In genomic region chr8:106451301-106452085, GRCm38 (mm10) we compare ENCODE assay signal across 42 mouse cellular contexts. TPM values are rescaled to one million over a fixed set of nuclear protein-coding genes. Genes with fewer than 3 reads are reported as not detected.
DNase-seq lines count a peak whose midpoint lies in the region; ATAC-seq and TF ChIP-seq lines count a peak whose summit lies in the region.
"Had no signal": no experiment of that assay in that cellular context is flagged by ENCODE, and none has a peak within 500 bp of the region (broad histone marks: within the 10 kb centered on the region; RNA-seq: fewer than 3 reads in every experiment).

No protein-coding gene starts in this region.

- H3K4me2 ChIP-seq in embryonic facial prominence, embryonic 14.5 days (ENCODE audit: low read depth, low read length): no peak overlapping the region
- H3K4me2 ChIP-seq in stomach, embryonic 16.5 days (ENCODE audit: low read depth, low read length): no peak overlapping the region
- H3K4me2 ChIP-seq: heart, embryonic 13.5 days; hindbrain, embryonic 15.5 days; liver, embryonic 12.5 days; midbrain, embryonic 13.5 days; neural tube, embryonic 15.5 days had no signal

- in situ Hi-C loops in ES-E14 (cut with MboI; ENCODE audit: low sequenced_read_pairs in 2 of 2, unreplicated experiment in 2 of 2): no loop called here

- ATAC-seq in embryonic facial prominence, embryonic 14.5 days (ENCODE audit: low read depth): peak; percentile 57; the same call in 1 of the 2 replicates
- ATAC-seq in stomach, embryonic 16.5 days (ENCODE audit: insufficient read depth, low FRiP score): peak; percentile 62; the same call in 1 of the 2 replicates
- ATAC-seq: forebrain, embryonic 16.5 days; liver, embryonic 12.5 days; liver, postnatal 0 days; midbrain, embryonic 13.5 days had no signal

- TF ChIP-seq CTCF in E14TG2a.4 (conservative IDR thresholded peaks at IDR 0.05; ENCODE audit: low read length): no peak

- H3K27ac ChIP-seq in ES-E14 (ENCODE audit: insufficient read depth, low read depth, low read length, poor library complexity, severe bottlenecking): peak overlapping the region; percentile 50
- H3K27ac ChIP-seq in embryonic facial prominence, embryonic 14.5 days (replicated peaks; ENCODE audit: low read depth, low read length): no peak overlapping the region
- no peak overlapping the region for H3K27ac ChIP-seq in stomach, embryonic 16.5 days (ENCODE audit: low read length)
- H3K27ac ChIP-seq in forebrain, embryonic 10.5 days: no peak overlapping the region
- H3K27ac ChIP-seq: heart, adult 2 months; heart, embryonic 13.5 days; hindbrain, embryonic 10.5 days; hindbrain, embryonic 15.5 days; liver, embryonic 12.5 days; midbrain, embryonic 13.5 days; neural tube, embryonic 15.5 days had no signal

- H3K36me3 ChIP-seq in E14TG2a.4 (ENCODE audit: insufficient read depth, low read length): no peaks in the 10 kb centered on the region
- no peaks in the 10 kb centered on the region for H3K36me3 ChIP-seq in ES-E14 (ENCODE audit: control insufficient read depth, insufficient read depth, low read length, poor library complexity, severe bottlenecking)
- no peaks in the 10 kb centered on the region for H3K36me3 ChIP-seq in embryonic facial prominence, embryonic 14.5 days (ENCODE audit: control insufficient read depth, insufficient read depth, low read length)
- H3K36me3 ChIP-seq in stomach, embryonic 16.5 days (ENCODE audit: control insufficient read depth, insufficient read depth, low read length): no peaks in the 10 kb centered on the region
- no peaks in the 10 kb centered on the region for H3K36me3 ChIP-seq in forebrain, embryonic 10.5 days (replicated peaks)
- H3K36me3 ChIP-seq: heart, embryonic 13.5 days; hindbrain, embryonic 10.5 days; hindbrain, embryonic 15.5 days; liver, embryonic 12.5 days; midbrain, embryonic 13.5 days; neural tube, embryonic 15.5 days had no signal

- peak; percentile 83 for DNase-seq in ES-E14 (ENCODE audit: low read depth, low spot score)
- DNase-seq in embryonic facial prominence, embryonic 14.5 days (ENCODE audit: low spot score): no peak
- no peak for DNase-seq in forebrain, embryonic 10.5 days (ENCODE audit: extremely low spot score, low spot score)
- DNase-seq in cerebellum, adult 11-12 months: no peak
- no peak for DNase-seq in layer of hippocampus, adult 18-20 months (ENCODE audit: low spot score in 2 of 2)
- DNase-seq: adrenal gland, adult 2 months; adrenal gland, postnatal 36 days; cerebellum, adult 2 months; heart, adult 2 months; heart, postnatal 10 days; kidney, postnatal 14 days; liver, postnatal 0 days; lung, postnatal 4 days; retina, postnatal 1 day; right cerebral cortex, postnatal 25 days; thymus, postnatal 4 days had no signal

- peak overlapping the region; percentile 47; the same call in 1 of the 2 replicates for H3K9ac ChIP-seq in ES-E14 (ENCODE audit: insufficient read depth, low read depth, low read length, poor library complexity, severe bottlenecking)
- no peak overlapping the region for H3K9ac ChIP-seq in embryonic facial prominence, embryonic 14.5 days (ENCODE audit: low read depth, low read length)
- H3K9ac ChIP-seq in stomach, embryonic 16.5 days (ENCODE audit: low read length): no peak overlapping the region
- H3K9ac ChIP-seq: heart, embryonic 13.5 days; hindbrain, embryonic 15.5 days; liver, embryonic 12.5 days; liver, postnatal 0 days; midbrain, embryonic 13.5 days; neural tube, embryonic 15.5 days had no signal

- H3K4me1 ChIP-seq in E14TG2a.4 (replicated peaks; ENCODE audit: low read depth, low read length) (peaks cover 55% of the 10 kb centered on the region), ES-E14 (ENCODE audit: control insufficient read depth in 2 of 2, insufficient read depth in 2 of 2, low read length in 2 of 2, poor library complexity in 1 of 2) (peaks cover 5 to 13% of the 10 kb centered on the region in 2 experiments; a peak in 3 of 4 replicates)
- H3K4me1 ChIP-seq in embryonic facial prominence, embryonic 14.5 days (ENCODE audit: control insufficient read depth, insufficient read depth, low read length): no peaks in the 10 kb centered on the region
- no peaks in the 10 kb centered on the region for H3K4me1 ChIP-seq in stomach, embryonic 16.5 days (ENCODE audit: control insufficient read depth, insufficient read depth, low read length)
- H3K4me1 ChIP-seq in forebrain, embryonic 10.5 days: peaks cover 7% of the 10 kb centered on the region; the same call in 1 of the 2 replicates
- H3K4me1 ChIP-seq: heart, embryonic 13.5 days; hindbrain, embryonic 10.5 days; liver, embryonic 12.5 days; megakaryocyte, embryonic 14.5 days; midbrain, embryonic 13.5 days had no signal

- H3K9me3 ChIP-seq in E14TG2a.4 (ENCODE audit: low read length) (peaks cover 16% of the 10 kb centered on the region), ES-E14 (ENCODE audit: control insufficient read depth, insufficient read depth, low read depth, low read length) (no peaks in the 10 kb centered on the region)
- H3K9me3 ChIP-seq in embryonic facial prominence, embryonic 14.5 days (ENCODE audit: control insufficient read depth, low read length): no peaks in the 10 kb centered on the region
- H3K9me3 ChIP-seq in stomach, embryonic 16.5 days (replicated peaks; ENCODE audit: control insufficient read depth, low read length): 0 out of 2 replicates have a peak, but pooled peaks cover 4% of the 10 kb centered on the region
- H3K9me3 ChIP-seq in forebrain, embryonic 10.5 days: no peaks in the 10 kb centered on the region; the same call in 1 of the 2 replicates
- H3K9me3 ChIP-seq: heart, embryonic 13.5 days; hindbrain, embryonic 10.5 days; hindbrain, embryonic 15.5 days; liver, embryonic 12.5 days; midbrain, embryonic 13.5 days; neural tube, embryonic 15.5 days had no signal

- no peaks in the 10 kb centered on the region for H3K27me3 ChIP-seq in E14TG2a.4 (ENCODE audit: insufficient read depth, low read length)
- no peaks in the 10 kb centered on the region for H3K27me3 ChIP-seq in embryonic facial prominence, embryonic 14.5 days (replicated peaks; ENCODE audit: control insufficient read depth, insufficient read depth, low read length)
- H3K27me3 ChIP-seq in stomach, embryonic 16.5 days (ENCODE audit: control insufficient read depth, insufficient read depth, low read length): no peaks in the 10 kb centered on the region
- no peaks in the 10 kb centered on the region for H3K27me3 ChIP-seq in forebrain, embryonic 10.5 days (ENCODE audit: poor library complexity, severe bottlenecking)
- H3K27me3 ChIP-seq: heart, embryonic 13.5 days; hindbrain, embryonic 15.5 days; liver, embryonic 12.5 days; midbrain, embryonic 13.5 days; neural tube, embryonic 15.5 days had no signal

- H3K4me3 ChIP-seq in E14TG2a.4 (replicated peaks; ENCODE audit: low read length) (peak overlapping the region; percentile 54), ES-E14 (ENCODE audit: insufficient read depth in 1 of 2, low read depth in 1 of 2, low read length in 2 of 2, poor library complexity in 1 of 2, severe bottlenecking in 1 of 2) (peak overlapping the region in 1 of 2 experiments; percentile 30; a peak in 3 of 4 replicates)
- no peak overlapping the region for H3K4me3 ChIP-seq in embryonic facial prominence, embryonic 14.5 days (ENCODE audit: low read depth, low read length)
- H3K4me3 ChIP-seq in stomach, embryonic 16.5 days (replicated peaks; ENCODE audit: low read length): no peak overlapping the region
- no peak overlapping the region for H3K4me3 ChIP-seq in forebrain, embryonic 10.5 days
- H3K4me3 ChIP-seq: heart, adult 2 months; heart, embryonic 13.5 days; hindbrain, embryonic 10.5 days; hindbrain, embryonic 15.5 days; liver, embryonic 12.5 days; megakaryocyte, embryonic 14.5 days; midbrain, embryonic 13.5 days; neural tube, embryonic 15.5 days had no signal

- 59% methylated on average over 6 of the region's 6 CpGs for WGBS in embryonic facial prominence, embryonic 14.5 days
- WGBS in stomach, embryonic 16.5 days: 60% methylated on average over 6 of the region's 6 CpGs
- WGBS in forebrain, embryonic 10.5 days: 78% methylated on average over 6 of the region's 6 CpGs

TF ChIP-seq in ES-E14, 5 proteins besides CTCF, POLR2A, EP300 and RAD21:
- peak; percentile 42; the same call in 1 of the 2 replicates for TF ChIP-seq CHD2 (IDR thresholded peaks at IDR 0.05; ENCODE audit: low read depth, low read length)
- TF ChIP-seq HCFC1 (IDR thresholded peaks at IDR 0.05; ENCODE audit: borderline replicate concordance, insufficient read depth, low read length): no peak
- peak; percentile 89 for TF ChIP-seq MAFK (IDR thresholded peaks at IDR 0.05; ENCODE audit: insufficient read depth, low read depth, low read length)
- 0 out of 2 replicates have a peak, but pooled peaks have one; percentile 67 for TF ChIP-seq ZNF384 (IDR thresholded peaks at IDR 0.05; ENCODE audit: low read depth, low read length)

RNA-seq across cellular contexts. Expression of gene Zfp90, which starts 36.4 kb away (rescaled TPM):
- 5.7 and 6.0 TPM in 2 replicates for total RNA-seq in ES-E14 (2012; rRNA removed)
- polyA plus RNA-seq in embryonic facial prominence, embryonic 14.5 days (2014; fragmentation: Nextera tagmentation; extraction: Ambion mirVana): 18.4 and 22.9 TPM in 2 replicates
- polyA plus RNA-seq in stomach, embryonic 16.5 days (2015; fragmentation: Nextera tagmentation; extraction: Ambion mirVana): 15.3 and 18.1 TPM in 2 replicates
- polyA plus RNA-seq in forebrain, embryonic 10.5 days (2016; fragmentation: Nextera tagmentation; extraction: Ambion mirVana): 22.3 and 24.5 TPM in 2 replicates
- total RNA-seq in layer of hippocampus, adult 18-20 months (2021): 10 to 100 TPM; 11.1 to 12.6 TPM

RNA-seq across cellular contexts. Expression of gene 6030452D12Rik, which starts 48.8 kb away (rescaled TPM):
- total RNA-seq in ES-E14 (2012; rRNA removed): not detected in 2 replicates
- polyA plus RNA-seq in embryonic facial prominence, embryonic 14.5 days (2014; fragmentation: Nextera tagmentation; extraction: Ambion mirVana): not detected in 2 replicates
- polyA plus RNA-seq in stomach, embryonic 16.5 days (2015; fragmentation: Nextera tagmentation; extraction: Ambion mirVana): not detected in 2 replicates
- not detected in 2 replicates for polyA plus RNA-seq in forebrain, embryonic 10.5 days (2016; fragmentation: Nextera tagmentation; extraction: Ambion mirVana)
- not detected for total RNA-seq in layer of hippocampus, adult 18-20 months (2021)
- total RNA-seq: adrenal gland, adult 2 months; adrenal gland, postnatal 36 days; gastrocnemius, adult 8-10 months; gastrocnemius, postnatal 4 days; heart, adult 2 months; heart, postnatal 10 days; layer of hippocampus, postnatal 14 days; left cerebral cortex, adult 8-10 months; left cerebral cortex, postnatal 36 days had no signal
- polyA plus RNA-seq: adrenal gland, adult 2 months; brain, embryonic 14.5 days; C2C12; cerebellum, adult 2 months; cortical plate, adult 2 months; embryonic facial prominence, embryonic 11.5 days; forebrain, embryonic 11.5 days; forebrain, embryonic 16.5 days; heart, adult 2 months; heart, embryonic 13.5 days; hindbrain, embryonic 10.5 days; hindbrain, embryonic 15.5 days; intestine, embryonic 14.5 days; kidney, embryonic 14.5 days; limb, embryonic 14.5 days; liver, embryonic 12.5 days; liver, postnatal 0 days; lung, embryonic 16.5 days; midbrain, embryonic 13.5 days; neural tube, embryonic 15.5 days; testis, adult 2 months; thymus, postnatal 0 days had no signal

RNA-seq across cellular contexts. Expression of gene Cdh3, which starts 59.2 kb away (rescaled TPM):
- 16.8 and 45.7 TPM in 2 replicates for total RNA-seq in ES-E14 (2012; rRNA removed)
- 9.8 and 15.5 TPM in 2 replicates for polyA plus RNA-seq in embryonic facial prominence, embryonic 14.5 days (2014; fragmentation: Nextera tagmentation; extraction: Ambion mirVana)
- 16.7 and 16.8 TPM in 2 replicates for polyA plus RNA-seq in stomach, embryonic 16.5 days (2015; fragmentation: Nextera tagmentation; extraction: Ambion mirVana)
- polyA plus RNA-seq in forebrain, embryonic 10.5 days (2016; fragmentation: Nextera tagmentation; extraction: Ambion mirVana): 10.4 and 11.2 TPM in 2 replicates
- total RNA-seq in layer of hippocampus, adult 18-20 months (2021): under 1 TPM in 1 of 2 experiments, not detected in 1; 0.25 TPM
